Mouse (Mus musculus) brain, embryonic 14.5 days (tissue): ENCODE measurements at regions not wholly inside any gene's neighbourhood (a gene's known extent, or its start where the extent isn't known, plus 50 kb on each side); places are given as distances from the start of the nearest gene placed in this dataset.

Source experiments
- CTCF ChIP-seq: fragments of 200-500 bp; IDR thresholded peaks from 2 replicates; pipeline ENCODE4 v1.5.1; 2012; ENCODE audit warnings: inconsistent platforms, mild to moderate bottlenecking, moderate library complexity, borderline replicate concordance; ENCODE audit not compliant: insufficient read depth, insufficient read length; ENCODE audit errors: extremely low read depth
- POLR2A ChIP-seq: fragments of 200-500 bp; IDR thresholded peaks from 2 replicates; pipeline ENCODE4 v1.6.1; 2012; ENCODE audit warnings: mild to moderate bottlenecking, inconsistent platforms, borderline replicate concordance; ENCODE audit not compliant: poor library complexity, insufficient read depth, insufficient read length, severe bottlenecking; ENCODE audit errors: extremely low read depth

GRCm38 (mm10) chr1:73753157-73753556, 371.1 kb downstream of the Tns1 start:
- no peak for TF ChIP-seq CTCF
- no peak for TF ChIP-seq POLR2A
